Mouse (Mus musculus) cerebellum, adult 11-12 months (tissue): Measurements from ENCODE around the gene Bpifb3.

Experiments used
- DNase-seq: peaks from one replicate; pipeline ENCODE4 v3.0.0; 2022

Bpifb3 gene

GRCm38 (mm10) chr2:153917930-153918329 lies at the start of gene Bpifb3:
Bpifb3 (plus strand) TSS chr2:153918230.
- no peak for DNase-seq

- no peak for DNase-seq
Observed at GRCm38 (mm10) chr2:153870984-153871383, 47.0 kb upstream of the Bpifb3 start, which contains the start of gene Sun5. Sun5 (minus strand) TSS chr2:153871084.

GRCm38 (mm10) chr2:153874745-153875144 lies 43.3 kb upstream of the Bpifb3 start, which contains the start of gene Bpifb2:
Bpifb2 (plus strand) TSS chr2:153875045.
- no peak for DNase-seq

GRCm38 (mm10) chr2:153899111-153899510 lies 18.9 kb upstream of the Bpifb3 start:
- peak; percentile 61 for DNase-seq

GRCm38 (mm10) chr2:153900088-153900487 lies 17.9 kb upstream of the Bpifb3 start, which contains the start of gene Bpifb6:
Bpifb6 (plus strand) TSS chr2:153900388.
- no peak for DNase-seq

GRCm38 (mm10) chr2:153902726-153903125 lies 15.3 kb upstream of the Bpifb3 start:
- DNase-seq = peak; percentile 81

GRCm38 (mm10) chr2:153906626-153907025 lies 11.4 kb upstream of the Bpifb3 start:
- no peak for DNase-seq

- DNase-seq = peak; percentile 29
Observed at GRCm38 (mm10) chr2:153914151-153914550, 3.9 kb upstream of the Bpifb3 start.

GRCm38 (mm10) chr2:153921246-153921645 lies 3.2 kb downstream of the Bpifb3 start:
- no peak for DNase-seq

GRCm38 (mm10) chr2:153929871-153930413 lies 11.9 kb downstream of the Bpifb3 start:
- DNase-seq = peak; percentile 51

- DNase-seq = no peak
Observed at GRCm38 (mm10) chr2:153931125-153931524, 13.1 kb downstream of the Bpifb3 start.

GRCm38 (mm10) chr2:153933311-153933710 lies 15.3 kb downstream of the Bpifb3 start:
- DNase-seq = no peak

GRCm38 (mm10) chr2:153935348-153935747 lies 17.3 kb downstream of the Bpifb3 start:
- no peak for DNase-seq

- DNase-seq = no peak
Observed at GRCm38 (mm10) chr2:153937843-153938242, 19.8 kb downstream of the Bpifb3 start, which contains the start of gene Bpifb4. Bpifb4 (plus strand) TSS chr2:153938212.

GRCm38 (mm10) chr2:153943537-153943936 lies 25.5 kb downstream of the Bpifb3 start:
- peak; percentile 60 for DNase-seq

- no peak for DNase-seq
Observed at GRCm38 (mm10) chr2:153944567-153944966, 26.5 kb downstream of the Bpifb3 start.

GRCm38 (mm10) chr2:153952897-153953296 lies 34.9 kb downstream of the Bpifb3 start:
- DNase-seq = peak; percentile 63

- no peak for DNase-seq
Observed at GRCm38 (mm10) chr2:153953836-153954235, 35.8 kb downstream of the Bpifb3 start.

GRCm38 (mm10) chr2:153962821-153963331 lies 44.8 kb downstream of the Bpifb3 start:
- peak; percentile 86 for DNase-seq

- DNase-seq = peak; percentile 97
Observed at GRCm38 (mm10) chr2:153963334-153963733, 45.3 kb downstream of the Bpifb3 start.

GRCm38 (mm10) chr2:153970221-153970620 lies 52.2 kb downstream of the Bpifb3 start:
- no peak for DNase-seq

- DNase-seq = no peak
Observed at GRCm38 (mm10) chr2:153974582-153974981, 56.6 kb downstream of the Bpifb3 start, which contains the start of gene Bpifa6. Bpifa6 (plus strand) TSS chr2:153974945.
